Mouse (Mus musculus) small intestine, adult 10 weeks (tissue): ENCODE data around the gene Tent4a. TPM values are rescaled to one million over a fixed set of nuclear protein-coding genes. Genes with fewer than 3 reads are reported as not detected.

ENCODE experiments used
- polyA plus RNA-seq: library from polyadenylated mRNA; stranded (reverse); fragments of 350-450 nt; fragmentation: Illumina TruSeq; extraction: RNeasy Lipid Tissue Mini Kit (QIAGEN cat#74804); gene quantifications from one replicate; pipeline ENCODE4 v1.2.3, GENCODE M21; 2014; ENCODE audit warnings: low replicate concordance

Gene Tent4a
- 3.7 TPM for polyA plus RNA-seq

DNA sequence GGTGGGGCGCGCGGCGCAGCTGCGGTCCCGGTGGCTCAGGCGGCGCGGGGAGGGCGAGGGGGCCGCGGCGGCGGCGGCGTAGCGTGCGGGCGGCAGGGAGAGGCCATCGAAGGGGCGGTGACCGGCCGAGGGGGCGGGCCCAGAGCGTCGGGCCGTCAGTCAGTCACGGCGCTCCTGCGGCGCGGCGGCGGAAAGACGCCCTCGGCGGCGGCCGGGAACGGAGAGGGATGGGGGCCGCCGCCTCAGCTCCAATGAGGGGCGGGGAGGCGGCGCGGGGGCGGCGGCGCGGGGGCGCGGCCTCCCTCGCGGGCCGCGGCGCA, at the start of gene Tent4a:
TSS of gene Tent4a (minus strand) at position 284 of the 320 bp plus-strand sequence.

GRCm38 (mm10) chr13:69533405-69534333, 748 bp downstream of the Tent4a start, which contains the start of gene Nsun2:
Gene Nsun2, plus strand, starts transcription at chr13:69533746.

Other genes with a start within 250 kb of the Tent4a start
- 41.5 TPM for gene Nsun2, start 871 bp downstream of the Tent4a start, polyA plus RNA-seq
- gene Srd5a1, start 76.8 kb upstream of the Tent4a start, polyA plus RNA-seq: 10.3 TPM
- gene Ube2ql1, start 205.3 kb upstream of the Tent4a start, polyA plus RNA-seq: not detected